Mouse (Mus musculus): ENCODE measurements around the gene Gm14137. TPM values are rescaled to one million over a fixed set of nuclear protein-coding genes. Genes with fewer than 3 reads are reported as not detected.

The Gm14137 gene
- polyA plus RNA-seq, 1 experiment = 0.26 TPM

DNA sequence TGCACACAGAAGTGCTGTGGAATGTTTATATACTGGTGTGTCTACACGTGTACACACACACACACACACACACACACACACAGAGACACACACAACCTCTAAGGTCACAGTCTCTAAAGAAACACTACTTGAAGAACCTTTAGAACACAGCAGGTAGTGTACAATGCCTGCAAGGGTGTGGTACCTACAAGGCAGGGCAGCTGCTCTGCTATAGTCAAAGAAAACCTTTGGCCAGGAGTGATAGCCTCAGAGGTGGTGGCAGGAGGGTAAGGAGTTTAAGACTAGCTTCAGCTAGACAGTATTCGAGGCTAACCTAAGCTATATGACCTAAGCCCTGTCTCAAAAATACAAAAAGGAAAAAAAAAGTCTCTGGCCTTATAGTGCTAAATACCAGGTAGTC, 19.6 kb upstream of the Gm14137 start:
- no peaks in the 10 kb centered on the region for H3K27me3 ChIP-seq (ENCODE audit: control insufficient read depth, insufficient read depth, low read length)
- peaks cover 19% of the 10 kb centered on the region for H3K36me3 ChIP-seq (ENCODE audit: control insufficient read depth, insufficient read depth, low read length)
- no peak overlapping the region for H3K27ac ChIP-seq (ENCODE audit: insufficient read depth, low read length)
- WGBS = 80% methylated on average over 2 of the region's 2 CpGs
- no peaks in the 10 kb centered on the region for H3K4me1 ChIP-seq (ENCODE audit: control insufficient read depth, insufficient read depth, insufficient read length)
- H3K4me3 ChIP-seq (ENCODE audit: extremely low read depth, insufficient read depth, insufficient read length) = no peak overlapping the region
- no peak for DNase-seq (ENCODE audit: low read depth in 1 of 2, low spot score in 2 of 2)
- TF ChIP-seq CTCF (IDR thresholded peaks at IDR 0.05; ENCODE audit: extremely low read depth, insufficient read depth, insufficient read length, insufficient replicate concordance) = no peak
- no peak for TF ChIP-seq POLR2A (IDR thresholded peaks at IDR 0.05; ENCODE audit: low read depth, low read length)

DNA sequence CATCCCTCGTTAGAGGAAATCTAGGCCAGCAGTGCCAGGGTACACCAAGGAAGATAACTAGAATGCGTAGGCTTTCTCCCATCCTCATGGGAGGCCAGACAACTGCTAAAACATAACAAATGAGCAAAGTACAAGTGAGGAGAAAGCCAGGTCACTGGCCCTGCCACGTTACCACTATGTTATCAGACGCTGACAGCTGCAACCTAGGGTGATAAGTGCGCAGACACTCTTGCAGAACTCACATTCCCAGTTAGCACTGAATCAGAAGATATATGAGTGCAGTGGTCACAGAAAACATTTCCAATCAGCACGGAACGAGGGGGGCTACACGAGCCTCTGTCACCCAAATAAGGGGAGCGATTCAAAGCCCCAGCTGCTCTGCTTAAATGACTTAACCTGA, 18.9 kb upstream of the Gm14137 start:
- 82% methylated on average over 9 of the region's 9 CpGs for WGBS
- Histone ChIP-seq H3K27me3 (ENCODE audit: control insufficient read depth, insufficient read depth, low read length) (no peaks in the 10 kb centered on the region), H3K27ac (ENCODE audit: insufficient read depth, low read length) (peak overlapping the region; percentile 28; the same call in 1 of the 2 replicates)

GRCm38 (mm10) chr2:119156081-119156680, 18.1 kb upstream of the Gm14137 start:
- 2% methylated on average over 33 of the region's 34 CpGs for WGBS
- Histone ChIP-seq H3K27me3 (ENCODE audit: control insufficient read depth, insufficient read depth, low read length) (no peaks in the 10 kb centered on the region), H3K4me3 (ENCODE audit: extremely low read depth, insufficient read depth, insufficient read length) (peak overlapping the region; percentile 86), H3K36me3 (ENCODE audit: control insufficient read depth, insufficient read depth, low read length) (peaks cover 13% of the 10 kb centered on the region), H3K27ac (ENCODE audit: insufficient read depth, low read length) (peak overlapping the region; percentile 15; the same call in 1 of the 2 replicates), H3K4me1 (ENCODE audit: control insufficient read depth, insufficient read depth, insufficient read length) (no peaks in the 10 kb centered on the region)
- TF ChIP-seq CTCF (IDR thresholded peaks at IDR 0.05; ENCODE audit: extremely low read depth, insufficient read depth, insufficient read length, insufficient replicate concordance) (no peak), POLR2A (IDR thresholded peaks at IDR 0.05; ENCODE audit: low read depth, low read length) (no peak)
- DNase-seq (ENCODE audit: low read depth in 1 of 2, low spot score in 2 of 2) = peak in 1 of 2 experiments; percentile 17

More for the DNA sequence above, 18.9 kb upstream of the Gm14137 start:
- Histone ChIP-seq H3K36me3 (ENCODE audit: control insufficient read depth, insufficient read depth, low read length) (peaks cover 17% of the 10 kb centered on the region), H3K4me1 (ENCODE audit: control insufficient read depth, insufficient read depth, insufficient read length) (no peaks in the 10 kb centered on the region), H3K4me3 (ENCODE audit: extremely low read depth, insufficient read depth, insufficient read length) (peak overlapping the region; percentile 9; the same call in 1 of the 2 replicates)
- no peak for DNase-seq (ENCODE audit: low read depth in 1 of 2, low spot score in 2 of 2)
- no peak for TF ChIP-seq CTCF (IDR thresholded peaks at IDR 0.05; ENCODE audit: extremely low read depth, insufficient read depth, insufficient read length, insufficient replicate concordance)

DNA sequence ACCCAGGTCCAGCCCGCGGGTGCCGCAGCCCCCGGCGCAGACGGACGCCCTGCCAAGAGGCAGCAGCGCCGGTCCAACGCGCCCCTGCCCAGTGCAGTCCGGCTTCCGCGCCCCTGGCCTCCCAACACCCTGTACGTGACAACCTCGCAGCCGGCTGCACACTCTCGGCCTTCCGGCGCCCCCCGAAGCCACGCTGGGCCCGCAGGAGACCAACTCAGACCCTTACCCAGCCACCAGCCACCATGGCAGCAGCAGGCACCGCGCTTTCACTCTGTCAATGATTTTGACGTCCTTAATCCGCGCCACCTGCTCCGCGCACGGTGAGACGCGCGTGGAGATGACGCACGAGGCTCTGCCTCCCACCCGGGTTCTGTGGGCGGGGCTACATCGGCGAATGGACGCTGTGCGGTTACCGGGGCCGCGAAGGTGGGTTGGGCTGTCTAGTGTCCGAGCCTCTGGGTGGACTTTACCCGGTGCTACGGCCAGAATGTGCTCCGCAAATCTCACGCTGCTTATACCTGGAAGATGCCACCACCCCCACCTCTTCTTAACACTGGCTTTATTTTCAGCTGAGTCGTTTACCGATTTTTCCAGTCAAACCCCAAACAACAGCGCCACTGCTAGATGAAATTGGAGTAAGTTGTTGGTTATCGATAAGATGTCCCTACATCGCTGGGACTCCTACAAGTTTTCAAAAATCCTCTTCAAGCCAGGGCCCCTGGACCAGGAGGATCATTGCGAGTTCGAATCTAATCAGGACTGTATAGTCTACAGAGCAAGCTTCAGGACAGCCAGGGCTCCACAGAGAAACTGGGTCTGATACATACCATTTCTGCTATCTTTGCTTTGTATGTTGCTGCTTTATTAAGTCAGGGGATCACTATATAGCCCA, 17.4 kb upstream of the Gm14137 start, which contains the start of gene Rmdn3:
TSS of gene Rmdn3 (minus strand) at position 354 of the 892 bp plus-strand sequence.
- whole genome bisulfite sequencing = 1% methylated on average over 57 of the region's 57 CpGs
- no peak; the same call in 1 of the 2 replicates for TF ChIP-seq POLR2A (IDR thresholded peaks at IDR 0.05; ENCODE audit: low read depth, low read length)
- TF ChIP-seq CTCF (IDR thresholded peaks at IDR 0.05; ENCODE audit: extremely low read depth, insufficient read depth, insufficient read length, insufficient replicate concordance) = no peak
- H3K4me1 ChIP-seq (ENCODE audit: control insufficient read depth, insufficient read depth, insufficient read length) = no peaks in the 10 kb centered on the region
- H3K27me3 ChIP-seq (ENCODE audit: control insufficient read depth, insufficient read depth, low read length) = no peaks in the 10 kb centered on the region
- H3K36me3 ChIP-seq (ENCODE audit: control insufficient read depth, insufficient read depth, low read length) = peaks cover 11% of the 10 kb centered on the region
- H3K4me3 ChIP-seq (ENCODE audit: extremely low read depth, insufficient read depth, insufficient read length) = peak within 1 kb of the TSS; percentile 86
- DNase-seq (ENCODE audit: low read depth in 1 of 2, low spot score in 2 of 2) = peak; percentile 85 to 91
- H3K27ac ChIP-seq (ENCODE audit: insufficient read depth, low read length) = peak within 1 kb of the TSS; percentile 15; the same call in 1 of the 2 replicates

DNA sequence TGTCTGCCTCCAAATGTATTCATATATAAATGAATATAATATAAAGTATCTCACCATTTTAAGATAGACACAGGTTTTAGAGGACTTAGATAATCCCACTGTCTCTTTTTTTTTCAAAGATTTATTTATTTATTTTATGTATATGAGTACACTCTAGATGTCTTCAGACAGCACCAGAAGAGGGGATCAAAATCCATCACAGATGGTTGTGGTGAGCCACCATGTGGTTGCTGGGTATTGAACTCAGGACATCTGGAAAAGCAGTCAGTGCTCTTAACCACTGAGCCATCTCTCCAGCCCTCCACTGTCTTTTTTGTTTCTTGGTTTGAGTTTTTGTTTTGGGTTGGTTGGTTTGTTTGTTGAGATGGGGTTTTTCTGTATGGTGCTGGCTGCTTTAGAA, 16.5 kb upstream of the Gm14137 start:
- Histone ChIP-seq H3K27ac (ENCODE audit: insufficient read depth, low read length) (no peak overlapping the region), H3K27me3 (ENCODE audit: control insufficient read depth, insufficient read depth, low read length) (no peaks in the 10 kb centered on the region), H3K4me1 (ENCODE audit: control insufficient read depth, insufficient read depth, insufficient read length) (no peaks in the 10 kb centered on the region), H3K4me3 (ENCODE audit: extremely low read depth, insufficient read depth, insufficient read length) (no peak overlapping the region), H3K36me3 (ENCODE audit: control insufficient read depth, insufficient read depth, low read length) (peaks cover 10% of the 10 kb centered on the region)
- TF ChIP-seq POLR2A (IDR thresholded peaks at IDR 0.05; ENCODE audit: low read depth, low read length) = no peak
- no peak for TF ChIP-seq CTCF (IDR thresholded peaks at IDR 0.05; ENCODE audit: extremely low read depth, insufficient read depth, insufficient read length, insufficient replicate concordance)
- no peak for DNase-seq (ENCODE audit: low read depth in 1 of 2, low spot score in 2 of 2)

DNA sequence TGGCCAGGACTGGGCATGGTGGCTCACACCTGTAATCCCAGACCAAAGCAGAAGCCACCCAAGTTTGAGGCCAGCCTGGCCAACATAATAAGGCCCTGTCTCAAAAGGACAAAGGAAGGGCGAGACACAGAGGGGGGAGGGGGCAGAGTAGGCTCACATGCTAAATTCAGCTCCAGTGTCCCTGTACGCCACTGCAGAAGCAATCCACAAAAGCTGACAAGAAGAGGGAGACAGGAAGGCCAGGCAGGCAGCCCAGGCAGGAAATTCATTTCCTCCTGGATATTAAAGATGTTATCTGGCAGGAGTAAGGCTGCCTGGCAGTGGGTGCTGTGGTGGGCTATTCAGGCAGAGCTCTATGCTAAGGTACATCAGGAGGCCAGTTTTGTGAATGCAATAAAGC, 13.1 kb upstream of the Gm14137 start:
- DNase-seq (ENCODE audit: low read depth in 1 of 2, low spot score in 2 of 2) = no peak
- peaks cover 3% of the 10 kb centered on the region; the same call in 1 of the 2 replicates for H3K27me3 ChIP-seq (ENCODE audit: control insufficient read depth, insufficient read depth, low read length)
- no peak overlapping the region for H3K4me3 ChIP-seq (ENCODE audit: extremely low read depth, insufficient read depth, insufficient read length)
- H3K36me3 ChIP-seq (ENCODE audit: control insufficient read depth, insufficient read depth, low read length) = no peaks in the 10 kb centered on the region
- no peak for TF ChIP-seq POLR2A (IDR thresholded peaks at IDR 0.05; ENCODE audit: low read depth, low read length)
- no peak for TF ChIP-seq CTCF (IDR thresholded peaks at IDR 0.05; ENCODE audit: extremely low read depth, insufficient read depth, insufficient read length, insufficient replicate concordance)
- WGBS = 81% methylated on average over 2 of the region's 2 CpGs
- H3K4me1 ChIP-seq (ENCODE audit: control insufficient read depth, insufficient read depth, insufficient read length) = no peaks in the 10 kb centered on the region
- no peak overlapping the region for H3K27ac ChIP-seq (ENCODE audit: insufficient read depth, low read length)

Measured in spleen, adult 2 months (tissue).